Mouse (Mus musculus) spleen, adult 2 months (tissue): ENCODE results near the gene Zmiz2. TPM values are rescaled to one million over a fixed set of nuclear protein-coding genes. Genes with fewer than 3 reads are reported as not detected.

Experiments
- DNase-seq, 2 experiments: peaks; one replicate each; pipeline versions ENCODE4 v3.0.0 to v3.0.0-alpha.2; 2012 to 2021; ENCODE audit warnings: low spot score in 2 of 2, low read depth in 1 of 2
- H3K27ac ChIP-seq: fragments of 200-500 bp; 2 replicates; pipeline ENCODE4 v1.5.1; 2012; ENCODE audit warnings: low read length, inconsistent platforms; ENCODE audit not compliant: insufficient read depth
- H3K27me3 ChIP-seq: fragments of 200-500 bp; 2 replicates; pipeline ENCODE4 v1.6.1; 2012; ENCODE audit warnings: mild to moderate bottlenecking, moderate library complexity, low read length, inconsistent platforms; ENCODE audit not compliant: control insufficient read depth, insufficient read depth
- H3K36me3 ChIP-seq: fragments of 200-500 bp; 2 replicates; pipeline ENCODE4 v1.6.1; 2012; ENCODE audit warnings: mild to moderate bottlenecking, low read length, inconsistent platforms; ENCODE audit not compliant: control insufficient read depth, insufficient read depth
- H3K4me1 ChIP-seq: fragments of 200-500 bp; 2 replicates; pipeline ENCODE4 v1.6.1; 2011; ENCODE audit warnings: inconsistent platforms; ENCODE audit not compliant: control insufficient read depth, insufficient read depth, insufficient read length
- H3K4me3 ChIP-seq: fragments of 200-500 bp; 2 replicates; pipeline ENCODE4 v1.5.1; 2011; ENCODE audit warnings: mild to moderate bottlenecking, inconsistent platforms; ENCODE audit not compliant: insufficient read depth, insufficient read length; ENCODE audit errors: extremely low read depth
- CTCF ChIP-seq: fragments of 200-500 bp; IDR thresholded peaks from 2 replicates; pipeline ENCODE4 v1.5.1; 2011; ENCODE audit warnings: mild to moderate bottlenecking, inconsistent platforms; ENCODE audit not compliant: insufficient read depth, insufficient read length, insufficient replicate concordance; ENCODE audit errors: extremely low read depth
- POLR2A ChIP-seq: fragments of 200-500 bp; IDR thresholded peaks from 2 replicates; pipeline ENCODE4 v1.6.1; 2011; ENCODE audit warnings: low read depth, low read length, inconsistent platforms
- WGBS: fragments of 180-500 bp; shearing (Covaris S2); methylation state at CpG from one replicate; pipeline ENCODE4 v1.1.7; 2018; 5-methylcytosine and 5-hydroxymethylcytosine counted together
- polyA plus RNA-seq: library from polyadenylated mRNA; depleted of rRNA; stranded (reverse); fragments of >200 nt; gene quantifications from 2 replicates; pipeline ENCODE4 v1.2.3, GENCODE M21; 2012

Gene Zmiz2
- polyA plus RNA-seq, 1 experiment, result 118 TPM

- H3K4me1 ChIP-seq, result peaks cover 17% of the 10 kb centered on the region; the same call in 1 of the 2 replicates
- no peak for DNase-seq
- no peaks in the 10 kb centered on the region for H3K27me3 ChIP-seq
- TF ChIP-seq POLR2A (no peak), CTCF (no peak)
- H3K27ac ChIP-seq, result no peak overlapping the region
- WGBS, result 74% methylated on average over 1 of the region's 1 CpGs
- H3K4me3 ChIP-seq, result no peak overlapping the region
- peaks cover 41% of the 10 kb centered on the region for H3K36me3 ChIP-seq
Measured at GRCm38 (mm10) chr11:6393866-6394265, 5.0 kb downstream of the Zmiz2 start.

GRCm38 (mm10) chr11:6395565-6395964 lies 6.7 kb downstream of the Zmiz2 start:
- Histone ChIP-seq H3K27ac (no peak overlapping the region), H3K27me3 (no peaks in the 10 kb centered on the region), H3K36me3 (peaks cover 51% of the 10 kb centered on the region), H3K4me1 (peaks cover 12% of the 10 kb centered on the region; the same call in 1 of the 2 replicates), H3K4me3 (no peak overlapping the region)
- no peak for TF ChIP-seq POLR2A
- no peak for TF ChIP-seq CTCF
- no peak for DNase-seq
- WGBS, result 80% methylated on average over 5 of the region's 5 CpGs

- H3K36me3 ChIP-seq, result peaks cover 71% of the 10 kb centered on the region
- 91% methylated on average over 10 of the region's 10 CpGs for WGBS
- no peaks in the 10 kb centered on the region for H3K4me1 ChIP-seq
- TF ChIP-seq CTCF (no peak), POLR2A (no peak)
- H3K27ac ChIP-seq, result no peak overlapping the region
- no peak for DNase-seq
- no peak overlapping the region for H3K4me3 ChIP-seq
- no peaks in the 10 kb centered on the region for H3K27me3 ChIP-seq
Measured at GRCm38 (mm10) chr11:6398141-6398540, 9.3 kb downstream of the Zmiz2 start.

- DNase-seq, result peak; percentile 55 to 78
- no peaks in the 10 kb centered on the region for H3K27me3 ChIP-seq
- H3K4me1 ChIP-seq, result peaks cover 9% of the 10 kb centered on the region; the same call in 1 of the 2 replicates
- TF ChIP-seq CTCF, result peak; percentile 84; the same call in 1 of the 2 replicates
- TF ChIP-seq POLR2A, result no peak
- WGBS, result 86% methylated on average over 19 of the region's 19 CpGs
- no peak overlapping the region for H3K27ac ChIP-seq
- no peak overlapping the region for H3K4me3 ChIP-seq
- H3K36me3 ChIP-seq, result peaks cover 66% of the 10 kb centered on the region
Measured at GRCm38 (mm10) chr11:6402515-6403510, 13.9 kb downstream of the Zmiz2 start.

DNA sequence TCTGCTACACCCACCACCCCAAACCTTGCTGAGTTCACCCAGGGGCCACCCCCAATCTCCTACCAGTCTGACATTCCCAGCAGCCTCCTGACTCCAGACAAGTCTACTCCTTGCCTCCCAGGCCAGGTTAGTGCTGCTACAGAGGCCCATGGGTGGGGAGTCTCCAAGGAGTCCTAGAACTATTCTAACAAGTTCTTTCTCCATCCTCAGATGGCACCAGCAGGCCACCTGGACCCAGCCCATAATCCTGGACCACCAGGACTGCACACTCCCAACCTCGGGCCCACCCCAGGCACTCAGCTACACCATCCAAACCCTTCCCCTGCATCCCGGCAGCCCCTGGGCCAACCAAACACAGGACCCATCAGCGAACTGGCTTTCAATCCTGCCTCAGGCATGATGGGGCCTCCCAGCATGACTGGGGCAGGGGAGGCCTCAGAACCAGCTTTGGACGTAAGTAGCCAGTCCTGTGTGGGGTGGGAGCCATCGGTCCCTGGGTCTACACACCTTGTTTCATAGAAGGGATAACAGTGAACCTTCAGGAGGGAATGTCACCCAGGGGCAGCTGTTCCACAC lies 15.0 kb downstream of the Zmiz2 start:
- Histone ChIP-seq H3K27me3 (no peaks in the 10 kb centered on the region), H3K4me1 (peaks cover 9% of the 10 kb centered on the region; the same call in 1 of the 2 replicates), H3K27ac (no peak overlapping the region), H3K36me3 (peaks cover 57% of the 10 kb centered on the region), H3K4me3 (no peak overlapping the region)
- TF ChIP-seq POLR2A (no peak), CTCF (no peak)
- DNase-seq, result no peak
- WGBS, result 96% methylated on average over 5 of the region's 5 CpGs

- peaks cover 49% of the 10 kb centered on the region for H3K36me3 ChIP-seq
- no peak overlapping the region for H3K4me3 ChIP-seq
- no peak for TF ChIP-seq CTCF
- no peak for TF ChIP-seq POLR2A
- peaks cover 9% of the 10 kb centered on the region; the same call in 1 of the 2 replicates for H3K4me1 ChIP-seq
- DNase-seq, result no peak
- WGBS, result 89% methylated on average over 9 of the region's 9 CpGs
- H3K27me3 ChIP-seq, result no peaks in the 10 kb centered on the region
- H3K27ac ChIP-seq, result peak overlapping the region; percentile 53
Measured at GRCm38 (mm10) chr11:6404699-6405566, 16.1 kb downstream of the Zmiz2 start.
